Mouse (Mus musculus) kidney, embryonic 16.5 days (tissue): Measurements from ENCODE around the gene Gm44805. TPM values are rescaled to one million over a fixed set of nuclear protein-coding genes. Genes with fewer than 3 reads are reported as not detected.

Experiments used
- ATAC-seq: fragments of 200-750 bp; cut with Nextera tagmentation; 2 replicates; pipeline ENCODE4 v1.8.0; 2017; ENCODE audit warnings: moderate TSS enrichment; ENCODE audit not compliant: low FRiP score, low TSS enrichment
- H3K27ac ChIP-seq: fragments of 300-500 bp; sonication (generic); 2 replicates; pipeline ENCODE4 v1.5.1; 2014; ENCODE audit warnings: low read length
- H3K27me3 ChIP-seq: fragments of 300-500 bp; sonication (generic); 2 replicates; pipeline ENCODE4 v1.6.1; 2014; ENCODE audit warnings: low read length, control low read depth, mixed read lengths; ENCODE audit not compliant: insufficient read depth
- H3K36me3 ChIP-seq: fragments of 300-500 bp; sonication (generic); 2 replicates; pipeline ENCODE4 v1.6.1; 2014; ENCODE audit warnings: low read length, control low read depth, mixed read lengths; ENCODE audit not compliant: insufficient read depth
- H3K4me1 ChIP-seq: fragments of 300-500 bp; sonication (generic); 2 replicates; pipeline ENCODE4 v1.6.1; 2014; ENCODE audit warnings: low read length, control low read depth, mixed read lengths; ENCODE audit not compliant: insufficient read depth
- H3K4me2 ChIP-seq: fragments of 300-500 bp; sonication (generic); replicated peaks from 2 replicates; pipeline ENCODE4 v1.6.1; 2014; ENCODE audit warnings: low read depth, low read length
- H3K4me3 ChIP-seq: fragments of 300-500 bp; sonication (generic); 2 replicates; pipeline ENCODE4 v1.5.1; 2014; ENCODE audit warnings: mild to moderate bottlenecking, low read length
- H3K9ac ChIP-seq: fragments of 300-500 bp; sonication (generic); replicated peaks from 2 replicates; pipeline ENCODE4 v1.6.1; 2014; ENCODE audit warnings: low read length
- H3K9me3 ChIP-seq: fragments of 300-500 bp; sonication (generic); 2 replicates; pipeline ENCODE4 v1.6.1; 2016; ENCODE audit warnings: low read length, control low read depth
- WGBS: fragments of 180-500 bp; shearing (Covaris S2); extraction: QIAGEN DNeasy Blood & Tissue Kit; methylation state at CpG from one replicate; pipeline ENCODE4 v1.1.7; 2014; 5-methylcytosine and 5-hydroxymethylcytosine counted together
- polyA plus RNA-seq: library from polyadenylated mRNA; unstranded; fragments of >200 nt; fragmentation: Nextera tagmentation; extraction: Ambion mirVana; gene quantifications from 2 replicates; pipeline ENCODE4 v1.2.1, GENCODE M21; 2015

Gm44805 gene
- polyA plus RNA-seq, 1 experiment from 2014 or later = not detected

DNA sequence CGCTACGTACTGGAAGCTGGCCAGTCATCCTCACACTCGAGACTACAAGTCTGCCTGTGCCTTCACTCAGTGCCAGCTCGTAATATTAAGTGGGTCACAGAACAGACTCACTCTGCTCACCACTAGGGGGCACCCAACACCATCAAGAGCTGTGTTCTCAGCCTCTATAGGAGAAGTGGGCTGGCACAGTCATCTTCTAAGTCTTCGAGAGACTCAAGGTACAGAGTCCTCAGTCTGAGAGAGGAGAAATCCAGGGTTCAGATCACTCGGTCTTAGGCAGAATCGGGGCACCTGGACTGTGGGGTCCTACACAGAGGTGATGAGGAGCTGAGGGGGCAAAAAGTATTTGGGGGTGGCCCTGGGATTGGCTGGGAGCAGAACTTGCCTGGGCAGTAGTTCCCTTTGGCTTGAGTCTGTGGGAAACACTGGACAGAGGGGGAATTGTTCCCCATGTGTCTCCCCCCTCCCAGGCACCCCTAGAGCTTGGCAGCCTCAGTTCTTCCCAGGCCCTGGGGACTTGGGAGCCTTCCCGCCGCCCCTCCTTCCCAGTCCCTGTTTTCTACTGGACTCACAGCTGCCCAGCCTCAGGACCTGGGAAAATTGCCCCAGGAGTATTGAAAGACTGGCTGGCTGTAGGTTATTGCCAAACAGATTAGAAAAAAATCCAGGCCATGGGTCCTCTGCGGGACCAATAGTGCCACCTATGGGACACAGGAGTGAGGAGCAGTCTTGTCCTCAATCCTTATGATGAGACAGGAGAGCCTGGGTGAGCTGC is 12.1 kb downstream of the Gm44805 start:
- no peak overlapping the region for H3K4me3 ChIP-seq

DNA sequence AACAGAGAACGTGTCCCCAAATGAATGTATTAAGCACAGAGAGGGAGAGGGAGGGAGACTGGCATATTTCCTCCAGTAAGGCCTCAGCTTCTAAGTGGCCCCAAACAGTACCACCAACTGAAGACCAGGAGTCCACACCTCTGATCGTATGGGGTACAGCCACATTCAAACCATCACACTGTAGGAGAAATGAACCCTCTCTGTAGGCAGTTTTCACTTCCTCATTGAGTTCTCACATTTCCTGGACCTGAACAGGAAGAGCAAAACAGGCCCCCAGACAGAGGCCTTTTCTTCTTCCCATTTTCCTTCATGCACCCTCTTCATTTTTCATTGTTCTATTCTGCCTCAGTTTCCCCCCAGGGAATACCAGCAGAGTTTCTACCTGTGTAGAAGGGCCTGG is 13.8 kb downstream of the Gm44805 start:
- ATAC-seq = no peak
- no peaks in the 10 kb centered on the region for H3K27me3 ChIP-seq
- H3K36me3 ChIP-seq = no peaks in the 10 kb centered on the region
- no peaks in the 10 kb centered on the region for H3K9me3 ChIP-seq
- H3K9ac ChIP-seq = no peak overlapping the region
- WGBS = 75% methylated on average over 2 of the region's 2 CpGs
- H3K4me2 ChIP-seq = no peak overlapping the region
- peaks cover 20% of the 10 kb centered on the region for H3K4me1 ChIP-seq
- H3K4me3 ChIP-seq = no peak overlapping the region
- no peak overlapping the region for H3K27ac ChIP-seq

More for the DNA sequence above, 12.1 kb downstream of the Gm44805 start:
- 7% methylated on average over 10 of the region's 10 CpGs for WGBS
- Histone ChIP-seq H3K4me1 (peaks cover 12% of the 10 kb centered on the region; the same call in 1 of the 2 replicates), H3K4me2 (peak overlapping the region; percentile 40), H3K27ac (peak overlapping the region; percentile 65), H3K36me3 (no peaks in the 10 kb centered on the region), H3K9ac (peak overlapping the region; percentile 53), H3K27me3 (no peaks in the 10 kb centered on the region), H3K9me3 (no peaks in the 10 kb centered on the region)
- ATAC-seq = peak; percentile 83

DNA sequence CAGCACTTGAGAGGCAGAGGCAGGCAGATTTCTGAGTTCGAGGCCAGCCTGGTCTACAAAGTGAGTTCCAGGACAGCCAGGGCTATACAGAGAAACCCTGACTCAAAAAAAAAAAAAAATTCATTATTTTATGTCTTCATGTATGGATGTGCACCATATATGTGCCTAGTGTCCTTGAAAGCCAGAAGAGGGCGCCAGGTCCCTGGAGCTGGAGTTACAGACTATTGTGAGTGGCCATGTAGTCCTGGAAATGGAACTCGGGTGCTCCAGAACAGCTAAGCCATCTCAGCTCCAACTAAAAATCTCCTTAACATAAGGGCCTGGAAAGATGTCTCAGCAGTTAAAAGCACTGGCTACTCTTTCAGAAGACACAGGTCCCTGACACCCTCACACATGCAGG is 14.5 kb downstream of the Gm44805 start:
- Histone ChIP-seq H3K36me3 (no peaks in the 10 kb centered on the region), H3K4me1 (peaks cover 20% of the 10 kb centered on the region), H3K9ac (no peak overlapping the region), H3K4me2 (no peak overlapping the region), H3K27ac (no peak overlapping the region), H3K4me3 (no peak overlapping the region), H3K9me3 (no peaks in the 10 kb centered on the region), H3K27me3 (no peaks in the 10 kb centered on the region)
- 75% methylated on average over 3 of the region's 3 CpGs for WGBS
- ATAC-seq = no peak

DNA sequence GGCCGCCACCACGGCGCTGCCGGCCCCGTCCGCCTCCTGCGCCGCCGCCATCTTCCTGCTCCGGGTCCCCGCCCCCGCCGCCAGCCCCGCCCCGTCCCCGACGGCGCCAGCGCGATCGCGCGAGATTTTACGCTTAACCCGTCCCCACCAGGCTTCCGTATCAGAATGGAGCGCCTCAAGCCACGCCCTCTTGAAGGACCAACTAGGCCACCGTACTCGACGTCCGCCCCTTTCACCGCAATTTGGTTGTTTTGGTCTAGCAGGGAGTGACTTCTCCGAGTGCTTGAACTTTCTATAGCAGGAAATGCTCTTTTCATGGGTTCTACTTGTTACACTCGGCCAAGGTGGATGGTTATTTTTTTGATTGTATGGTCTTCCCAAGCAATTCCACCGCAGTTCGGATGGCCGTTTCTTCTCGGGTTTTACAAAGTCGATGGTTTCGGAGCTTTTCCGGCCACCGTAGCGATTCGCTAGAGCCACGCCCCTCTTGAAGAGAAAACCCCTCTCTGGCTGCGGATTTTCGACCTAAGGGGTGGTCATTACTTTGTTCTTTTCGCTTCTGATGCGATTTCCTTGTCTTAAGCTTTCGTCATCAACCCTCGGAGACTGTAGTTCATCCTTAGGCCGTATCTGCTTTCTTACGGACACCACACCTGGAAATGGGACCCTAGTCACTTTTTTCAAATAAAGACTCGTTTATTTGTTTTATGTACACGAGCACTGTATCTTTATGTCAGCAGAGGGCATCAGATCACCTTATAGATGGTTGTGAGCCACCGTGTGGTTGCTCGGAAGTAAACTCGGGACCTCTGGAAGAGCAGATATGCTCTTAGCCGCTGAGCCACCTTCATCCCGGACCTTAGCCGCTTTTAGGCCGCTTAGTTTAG is 16.0 kb downstream of the Gm44805 start, which contains the start of gene Clptm1:
Gene Clptm1 (minus strand): TSS at position 79 of the 887 bp plus-strand sequence.
- Histone ChIP-seq H3K4me1 (peaks cover 20% of the 10 kb centered on the region), H3K9me3 (no peaks in the 10 kb centered on the region), H3K27me3 (no peaks in the 10 kb centered on the region), H3K4me2 (peak within 1 kb of the TSS; percentile 88), H3K9ac (peak within 1 kb of the TSS; percentile 94), H3K27ac (peak within 1 kb of the TSS; percentile 95), H3K36me3 (peaks cover 3% of the 10 kb centered on the region; the same call in 1 of the 2 replicates), H3K4me3 (peak within 1 kb of the TSS; percentile 95)
- under 1% methylated on average over 60 of the region's 63 CpGs for WGBS
- ATAC-seq = peak; percentile 84

DNA sequence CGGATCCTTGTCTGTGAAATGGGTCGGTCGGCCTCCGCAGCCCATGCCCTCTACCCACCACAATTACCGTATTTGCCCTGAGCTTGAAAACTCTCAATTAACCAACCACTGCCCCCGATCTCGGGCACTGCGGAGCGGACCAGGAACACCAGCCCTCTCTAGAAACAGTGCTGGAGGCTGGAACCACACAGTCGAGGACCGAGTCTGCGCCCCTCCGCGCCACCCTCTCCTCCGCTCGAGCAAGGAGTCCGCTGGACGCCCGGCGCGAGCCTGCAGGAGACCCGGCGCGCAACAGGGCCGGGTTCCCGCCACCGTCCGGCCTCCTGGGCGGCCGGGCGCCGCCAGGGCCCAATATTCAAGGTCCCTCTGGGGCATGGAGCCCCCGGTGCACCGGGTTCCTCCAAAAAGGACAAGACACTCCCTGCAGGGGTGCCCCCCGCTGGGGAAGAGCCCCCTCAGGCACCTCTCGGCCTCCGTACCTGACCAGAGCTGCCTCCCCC is 16.7 kb downstream of the Gm44805 start:
- Histone ChIP-seq H3K27me3 (no peaks in the 10 kb centered on the region), H3K36me3 (peaks cover 8% of the 10 kb centered on the region; the same call in 1 of the 2 replicates), H3K4me2 (peak overlapping the region; percentile 88), H3K9me3 (no peaks in the 10 kb centered on the region), H3K9ac (peak overlapping the region; percentile 94), H3K27ac (peak overlapping the region; percentile 16; the same call in 1 of the 2 replicates), H3K4me1 (peaks cover 19% of the 10 kb centered on the region), H3K4me3 (peak overlapping the region; percentile 95)
- ATAC-seq = no peak; the same call in 1 of the 2 replicates
- WGBS = under 1% methylated on average over 36 of the region's 37 CpGs

DNA sequence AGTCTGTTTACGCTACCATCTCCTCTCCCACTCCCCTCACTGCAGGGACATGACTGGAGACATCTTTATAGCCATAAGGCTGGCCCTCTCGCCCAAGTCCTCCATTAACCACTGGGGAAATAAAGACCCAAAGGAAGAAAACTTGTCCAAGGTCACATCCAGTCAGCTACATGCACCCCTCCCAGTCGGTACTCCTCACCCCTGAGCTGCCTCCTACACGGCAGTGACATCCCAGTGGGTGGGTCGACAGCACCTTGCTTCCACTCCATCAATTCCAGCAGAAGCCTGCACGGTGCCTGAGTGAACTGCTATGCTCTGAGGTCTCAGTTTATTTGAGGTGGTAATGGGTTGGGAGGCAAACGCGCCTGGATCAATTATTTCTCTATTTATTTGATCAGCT is 17.3 kb downstream of the Gm44805 start:
- WGBS = 9% methylated on average over 8 of the region's 8 CpGs
- H3K27ac ChIP-seq = no peak overlapping the region
- ATAC-seq = 0 out of 2 replicates have a peak, but pooled peaks have one; percentile 8

DNA sequence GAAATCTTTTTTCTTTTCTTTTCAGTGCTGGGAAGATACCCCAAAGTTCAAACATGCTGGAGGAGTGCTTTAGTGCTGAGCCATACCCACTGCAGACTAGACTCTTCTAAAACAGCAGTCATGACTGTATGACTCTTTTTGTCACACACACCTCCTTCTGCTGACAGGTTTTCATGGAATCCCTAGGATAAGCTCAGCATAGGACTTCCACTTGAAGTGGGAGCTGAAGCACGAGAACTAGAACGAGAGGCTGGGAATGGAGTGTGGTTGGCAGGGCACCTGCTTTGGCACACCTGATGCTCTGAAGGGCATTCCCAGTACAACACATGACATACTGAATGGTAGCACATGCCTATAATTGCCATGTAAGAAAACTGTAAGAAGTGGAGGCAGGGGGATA is 28.6 kb downstream of the Gm44805 start:
- no peaks in the 10 kb centered on the region for H3K27me3 ChIP-seq
- no peak overlapping the region for H3K9ac ChIP-seq
- no peaks in the 10 kb centered on the region for H3K9me3 ChIP-seq
- H3K36me3 ChIP-seq = peaks cover 60% of the 10 kb centered on the region
- 95% methylated on average over 2 of the region's 2 CpGs for WGBS
- no peak overlapping the region for H3K4me2 ChIP-seq
- ATAC-seq = no peak
- H3K4me1 ChIP-seq = no peaks in the 10 kb centered on the region
- no peak overlapping the region for H3K27ac ChIP-seq
- H3K4me3 ChIP-seq = no peak overlapping the region

More for the DNA sequence above, 17.3 kb downstream of the Gm44805 start:
- peaks cover 11% of the 10 kb centered on the region; the same call in 1 of the 2 replicates for H3K36me3 ChIP-seq
- H3K9me3 ChIP-seq = no peaks in the 10 kb centered on the region
- H3K9ac ChIP-seq = peak overlapping the region; percentile 94
- peak overlapping the region; percentile 95 for H3K4me3 ChIP-seq
- H3K4me1 ChIP-seq = peaks cover 14% of the 10 kb centered on the region
- H3K27me3 ChIP-seq = no peaks in the 10 kb centered on the region
- peak overlapping the region; percentile 88 for H3K4me2 ChIP-seq

DNA sequence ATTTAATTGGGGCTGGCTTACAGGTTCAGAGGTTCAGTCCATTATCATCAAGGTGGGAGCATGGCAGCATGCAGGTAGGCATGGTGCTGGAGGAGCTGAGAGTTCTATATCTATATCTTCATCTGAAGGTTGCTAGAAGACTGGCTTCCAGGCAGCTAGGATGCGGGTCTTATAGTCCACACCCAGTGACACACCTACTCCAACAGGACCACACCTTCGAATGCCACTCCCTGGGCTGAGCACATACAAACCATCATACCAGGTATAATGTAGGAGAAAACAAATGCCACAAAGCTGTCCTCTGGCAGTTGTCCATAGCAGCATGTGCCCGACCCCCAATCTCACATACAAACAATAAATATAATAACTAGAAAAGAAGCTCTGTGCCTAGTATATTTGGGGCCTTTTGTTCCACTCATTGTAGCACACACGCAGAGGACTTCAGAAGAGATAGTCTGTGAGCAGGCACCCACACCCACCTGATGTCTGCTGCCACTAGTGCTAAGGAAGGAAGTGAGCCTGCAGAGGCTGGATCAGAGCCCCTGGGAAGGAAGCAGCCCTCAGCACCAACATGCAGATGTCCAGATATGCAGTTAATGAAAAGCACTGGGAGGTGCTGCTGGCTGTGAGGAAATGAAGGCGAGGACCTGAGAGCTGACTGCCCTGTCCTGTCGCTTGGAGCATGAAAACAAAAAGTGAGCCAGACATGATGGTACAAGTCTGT is 30.0 kb downstream of the Gm44805 start:
- Histone ChIP-seq H3K9ac (no peak overlapping the region), H3K9me3 (no peaks in the 10 kb centered on the region), H3K27me3 (no peaks in the 10 kb centered on the region), H3K27ac (peak overlapping the region; percentile 29; the same call in 1 of the 2 replicates), H3K4me2 (no peak overlapping the region), H3K36me3 (peaks cover 67% of the 10 kb centered on the region), H3K4me1 (no peaks in the 10 kb centered on the region), H3K4me3 (no peak overlapping the region)
- 87% methylated on average over 6 of the region's 6 CpGs for WGBS
- no peak for ATAC-seq

DNA sequence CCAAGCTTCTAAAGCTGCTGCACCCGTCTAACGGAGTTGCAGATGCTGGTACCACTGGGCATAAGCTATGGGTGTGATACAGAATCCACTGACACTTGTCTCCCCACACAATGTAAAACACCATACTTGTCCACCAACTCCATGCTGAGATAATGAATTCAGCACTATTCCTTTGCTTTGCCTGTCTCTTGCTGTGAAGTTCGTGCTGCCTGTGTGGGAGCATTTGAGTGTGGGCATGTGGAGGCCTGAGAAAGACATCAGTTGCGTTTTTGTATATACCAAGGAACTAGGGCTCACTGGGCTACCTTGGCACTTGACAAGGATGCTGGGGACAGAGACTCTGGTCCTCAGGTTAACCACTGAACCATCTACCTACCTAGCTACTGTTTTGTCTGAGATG is 40.0 kb downstream of the Gm44805 start:
- 90% methylated on average over 4 of the region's 4 CpGs for WGBS
- no peaks in the 10 kb centered on the region for H3K9me3 ChIP-seq
- H3K4me1 ChIP-seq = no peaks in the 10 kb centered on the region
- no peak overlapping the region for H3K4me3 ChIP-seq
- no peak for ATAC-seq
- no peak overlapping the region for H3K9ac ChIP-seq
- no peaks in the 10 kb centered on the region for H3K27me3 ChIP-seq
- peaks cover 87% of the 10 kb centered on the region for H3K36me3 ChIP-seq
- H3K27ac ChIP-seq = no peak overlapping the region
- no peak overlapping the region for H3K4me2 ChIP-seq
